In the genomic region with DNA sequence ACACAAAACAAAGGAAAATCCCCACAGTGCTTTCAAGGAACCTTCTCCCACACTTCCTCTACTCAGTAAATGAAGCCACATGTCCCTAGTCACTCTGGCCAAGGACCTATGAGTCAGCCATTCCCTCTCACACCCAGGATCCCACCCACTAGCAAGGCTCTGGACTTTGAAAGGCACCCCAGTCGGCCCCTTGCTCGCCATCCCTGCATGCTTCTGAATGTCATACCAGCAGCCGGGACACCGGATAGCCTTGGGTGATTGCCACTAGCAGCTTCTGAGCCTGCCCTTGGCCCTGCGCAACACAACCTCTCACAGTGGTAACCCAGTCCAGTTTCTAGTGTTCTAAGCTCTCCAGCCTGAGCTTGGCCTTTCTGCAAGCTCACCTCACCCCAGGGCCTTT, we compare ENCODE assay signal across 16 mouse cellular contexts. TPM values are rescaled to one million over a fixed set of nuclear protein-coding genes. Genes with fewer than 3 reads are reported as not detected.
A peak's percentile ranks its signal among the peaks of the same experiment; 100 is the strongest.
DNase-seq lines count a peak whose midpoint lies in the region; ATAC-seq and TF ChIP-seq lines count a peak whose summit lies in the region.
"Had no signal": no experiment of that assay in that cellular context is flagged by ENCODE, and none has a peak within 500 bp of the region (broad histone marks: within the 10 kb centered on the region; RNA-seq: fewer than 3 reads in every experiment).

No protein-coding gene starts in this region.

- no peak for TF ChIP-seq EP300 in heart, postnatal 0 days (IDR thresholded peaks at IDR 0.05; ENCODE audit: low read depth)

- peak; percentile 61 for DNase-seq in midbrain, embryonic 11.5 days (ENCODE audit: low spot score, missing footprints)
- no peak for DNase-seq in midbrain, embryonic 14.5 days
- peak; percentile 82 for DNase-seq in gastrocnemius, adult 18-20 months (ENCODE audit: low spot score)
- no peak for DNase-seq in heart, postnatal 0 days (ENCODE audit: low spot score)
- peak; percentile 83 for DNase-seq in skeletal muscle tissue, adult 2 months (ENCODE audit: low read depth, low spot score)
- no peak for DNase-seq in cerebellum, adult 9-11 months
- no peak for DNase-seq in cerebellum, adult 11-12 months
- DNase-seq in left cerebral cortex, adult 11 months (ENCODE audit: low spot score) = no peak
- DNase-seq: thymus, postnatal 25 days had no signal

- 86% methylated on average over 5 of the region's 5 CpGs for WGBS in midbrain, embryonic 11.5 days
- WGBS in midbrain, embryonic 14.5 days = 95% methylated on average over 5 of the region's 5 CpGs
- WGBS in heart, postnatal 0 days = 27% methylated on average over 5 of the region's 5 CpGs

- no peak for TF ChIP-seq CTCF in heart, postnatal 0 days (IDR thresholded peaks at IDR 0.05; ENCODE audit: low read depth)

- peaks cover 6% of the 10 kb centered on the region for H3K4me1 ChIP-seq in midbrain, embryonic 11.5 days (ENCODE audit: control insufficient read depth, insufficient read depth, low read length)
- H3K4me1 ChIP-seq in midbrain, embryonic 14.5 days (ENCODE audit: control insufficient read depth, insufficient read depth, low read length) = peaks cover 9% of the 10 kb centered on the region
- peaks cover 49% of the 10 kb centered on the region for H3K4me1 ChIP-seq in heart, postnatal 0 days (ENCODE audit: control insufficient read depth, insufficient read depth)

- no peak for ATAC-seq in midbrain, embryonic 11.5 days (ENCODE audit: low FRiP score)
- no peak for ATAC-seq in midbrain, embryonic 14.5 days (ENCODE audit: low FRiP score, low TSS enrichment)
- ATAC-seq in heart, postnatal 0 days (ENCODE audit: insufficient read depth, low read depth) = 0 out of 2 replicates have a peak, but pooled peaks have one; percentile 6

- H3K4me2 ChIP-seq in midbrain, embryonic 11.5 days = no peak overlapping the region
- no peak overlapping the region for H3K4me2 ChIP-seq in midbrain, embryonic 14.5 days (ENCODE audit: low read length)
- H3K4me2 ChIP-seq in heart, postnatal 0 days (ENCODE audit: low read depth, low read length) = no peak overlapping the region
- H3K4me2 ChIP-seq: hindbrain, embryonic 15.5 days; limb, embryonic 12.5 days had no signal

- no peaks in the 10 kb centered on the region for H3K36me3 ChIP-seq in midbrain, embryonic 11.5 days (ENCODE audit: control insufficient read depth, insufficient read depth, low read length)
- no peaks in the 10 kb centered on the region for H3K36me3 ChIP-seq in midbrain, embryonic 14.5 days (ENCODE audit: control insufficient read depth, insufficient read depth, low read length)
- H3K36me3 ChIP-seq in heart, postnatal 0 days (replicated peaks; ENCODE audit: control insufficient read depth, insufficient read depth, low read length) = no peaks in the 10 kb centered on the region; the same call in none of the 2 replicates
- H3K36me3 ChIP-seq: forebrain, embryonic 10.5 days; hindbrain, embryonic 15.5 days had no signal

- H3K4me3 ChIP-seq in midbrain, embryonic 11.5 days (ENCODE audit: low read depth, low read length) = no peak overlapping the region
- no peak overlapping the region for H3K4me3 ChIP-seq in midbrain, embryonic 14.5 days (replicated peaks; ENCODE audit: low read depth, low read length)
- no peak overlapping the region for H3K4me3 ChIP-seq in heart, postnatal 0 days (ENCODE audit: low read depth, low read length)
- H3K4me3 ChIP-seq: forebrain, embryonic 10.5 days; hindbrain, embryonic 15.5 days; layer of hippocampus, adult 2 months; limb, embryonic 12.5 days had no signal

- no peak overlapping the region for H3K9ac ChIP-seq in midbrain, embryonic 11.5 days (ENCODE audit: low read length)
- no peak overlapping the region for H3K9ac ChIP-seq in midbrain, embryonic 14.5 days (replicated peaks; ENCODE audit: low read length)
- H3K9ac ChIP-seq in heart, postnatal 0 days (replicated peaks; ENCODE audit: low read depth, low read length) = no peak overlapping the region
- H3K9ac ChIP-seq: hindbrain, embryonic 15.5 days; limb, embryonic 12.5 days had no signal

- no peaks in the 10 kb centered on the region for H3K9me3 ChIP-seq in midbrain, embryonic 11.5 days (ENCODE audit: control insufficient read depth, low read length)
- no peaks in the 10 kb centered on the region for H3K9me3 ChIP-seq in midbrain, embryonic 14.5 days (ENCODE audit: control insufficient read depth, low read length)
- H3K9me3 ChIP-seq in heart, postnatal 0 days (replicated peaks; ENCODE audit: control insufficient read depth, low read length) = no peaks in the 10 kb centered on the region
- H3K9me3 ChIP-seq: forebrain, embryonic 10.5 days; hindbrain, embryonic 15.5 days; limb, embryonic 12.5 days had no signal

- no peak overlapping the region for H3K27ac ChIP-seq in midbrain, embryonic 11.5 days (ENCODE audit: low read depth, low read length)
- no peak overlapping the region for H3K27ac ChIP-seq in midbrain, embryonic 14.5 days (replicated peaks; ENCODE audit: low read depth, low read length)
- H3K27ac ChIP-seq in heart, postnatal 0 days (ENCODE audit: low read depth) = peak overlapping the region; percentile 18
- H3K27ac ChIP-seq: forebrain, embryonic 10.5 days; hindbrain, embryonic 15.5 days; layer of hippocampus, adult 2 months; limb, embryonic 12.5 days; macrophage had no signal

- H3K27me3 ChIP-seq in midbrain, embryonic 11.5 days (ENCODE audit: control insufficient read depth, insufficient read depth, low read length) = peaks cover 10% of the 10 kb centered on the region; the same call in 1 of the 2 replicates
- H3K27me3 ChIP-seq in midbrain, embryonic 14.5 days (ENCODE audit: control insufficient read depth, insufficient read depth, low read length) = no peaks in the 10 kb centered on the region
- no peaks in the 10 kb centered on the region for H3K27me3 ChIP-seq in heart, postnatal 0 days (ENCODE audit: control insufficient read depth, insufficient read depth, low read length)
- H3K27me3 ChIP-seq: limb, embryonic 12.5 days had no signal

RNA-seq across cellular contexts. Expression of gene Tns1, which starts 58.2 kb away (rescaled TPM):
- polyA plus RNA-seq in midbrain, embryonic 11.5 days (2014; fragmentation: Nextera tagmentation; extraction: Ambion mirVana) = 6.9 and 9.3 TPM in 2 replicates
- 7.6 and 11.0 TPM in 2 replicates for polyA plus RNA-seq in midbrain, embryonic 14.5 days (2014; fragmentation: Nextera tagmentation; extraction: Ambion mirVana)
- total RNA-seq in gastrocnemius, adult 18-20 months (2021) = 100 to 1,000 TPM; 226 to 298 TPM
- 458 and 512 TPM in 2 replicates for total RNA-seq in heart, postnatal 0 days (2014; rRNA removed; ENCODE audit: low replicate concordance)
- polyA plus RNA-seq in heart, postnatal 0 days (2015; fragmentation: Nextera tagmentation; extraction: Ambion mirVana) = 108 and 125 TPM in 2 replicates

RNA-seq across cellular contexts. Expression of gene Rufy4, which starts 59.3 kb away (rescaled TPM):
- polyA plus RNA-seq in midbrain, embryonic 11.5 days (2014; fragmentation: Nextera tagmentation; extraction: Ambion mirVana) = 0.22 and 0.25 TPM in 2 replicates
- 0.12 and 0.33 TPM in 2 replicates for polyA plus RNA-seq in midbrain, embryonic 14.5 days (2014; fragmentation: Nextera tagmentation; extraction: Ambion mirVana)
- total RNA-seq in gastrocnemius, adult 18-20 months (2021) = under 1 TPM; 0.09 to 0.11 TPM
- 0.58 TPM in 1 of 2 replicates, not detected in the other for total RNA-seq in heart, postnatal 0 days (2014; rRNA removed; ENCODE audit: low replicate concordance)
- 0.37 and 0.52 TPM in 2 replicates for polyA plus RNA-seq in heart, postnatal 0 days (2015; fragmentation: Nextera tagmentation; extraction: Ambion mirVana)
- total RNA-seq: ES-E14 had no signal
- polyA plus RNA-seq: cortical plate, adult 2 months; macrophage had no signal

Comparison
In these comparisons a context has a peak if more than half of its experiments do, and no peak if none do; other contexts are left out.
1. DNase-seq: peak in midbrain, embryonic 11.5 days (single experiment), gastrocnemius, adult 18-20 months (single experiment) and skeletal muscle tissue, adult 2 months (single experiment); none in midbrain, embryonic 14.5 days (single experiment), heart, postnatal 0 days (single experiment), cerebellum, adult 9-11 months (single experiment), cerebellum, adult 11-12 months (single experiment) and left cerebral cortex, adult 11 months (single experiment).